Mouse (Mus musculus) c-Kit-positive CD71-negative TER-119-negative erythroid progenitor cells, embryonic 14.5 days (primary cell): ENCODE results near the gene Cdyl.

Experiments used
- DNase-seq: peaks from one replicate; pipeline ENCODE4 v3.0.0-alpha.2; 2013; ENCODE audit warnings: low read depth

Gene Cdyl

DNA sequence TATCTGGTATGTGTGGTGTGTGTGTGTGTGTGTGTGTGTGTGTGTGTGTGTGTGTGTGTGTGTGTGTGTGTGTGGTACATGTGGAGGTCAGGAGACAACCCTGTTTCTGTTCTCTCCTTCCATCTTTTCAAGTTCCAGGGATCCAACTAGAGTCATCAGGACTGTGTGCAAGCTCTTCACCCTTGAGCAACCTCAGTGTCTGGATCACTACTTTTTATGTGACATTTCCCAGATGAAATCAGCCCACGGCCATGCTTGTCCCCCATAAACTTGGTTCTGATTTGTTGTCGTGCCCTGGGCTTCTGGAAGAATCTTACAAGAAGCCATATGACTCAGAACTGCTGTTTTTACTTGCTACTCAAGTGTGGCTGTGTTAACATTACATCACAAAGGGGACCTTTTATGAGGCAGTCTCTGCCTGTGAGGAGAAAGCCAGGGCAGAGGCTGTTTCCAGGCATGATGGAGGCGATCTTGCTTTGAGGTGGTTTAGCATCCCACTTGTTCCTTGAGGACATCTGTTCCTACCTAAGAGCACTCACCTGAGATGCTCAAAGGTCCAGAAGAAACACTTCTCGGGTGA is at the start of gene Cdyl:
Cdyl (plus strand) TSS at position 428 of the 580 bp plus-strand sequence.
- DNase-seq = no peak

DNA sequence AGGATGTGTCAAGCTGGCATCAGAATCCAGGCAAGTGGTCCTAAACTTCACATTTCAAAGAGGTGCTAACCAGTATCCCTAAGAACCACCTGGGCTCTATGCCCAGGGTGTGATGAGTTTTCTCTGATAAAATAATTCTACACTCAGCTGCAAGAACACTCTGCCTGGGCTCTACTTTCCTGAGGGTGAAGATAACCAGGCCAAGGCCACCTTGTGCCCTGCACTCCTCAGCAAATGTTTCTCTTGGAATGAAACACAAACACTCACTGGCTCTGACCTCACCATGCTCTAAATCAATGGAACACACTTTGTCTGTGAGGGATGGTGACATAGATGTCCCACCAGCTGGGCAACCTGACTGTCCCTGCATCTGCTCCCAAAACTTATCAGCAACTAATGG is 48.9 kb upstream of the Cdyl start:
- DNase-seq = no peak

DNA sequence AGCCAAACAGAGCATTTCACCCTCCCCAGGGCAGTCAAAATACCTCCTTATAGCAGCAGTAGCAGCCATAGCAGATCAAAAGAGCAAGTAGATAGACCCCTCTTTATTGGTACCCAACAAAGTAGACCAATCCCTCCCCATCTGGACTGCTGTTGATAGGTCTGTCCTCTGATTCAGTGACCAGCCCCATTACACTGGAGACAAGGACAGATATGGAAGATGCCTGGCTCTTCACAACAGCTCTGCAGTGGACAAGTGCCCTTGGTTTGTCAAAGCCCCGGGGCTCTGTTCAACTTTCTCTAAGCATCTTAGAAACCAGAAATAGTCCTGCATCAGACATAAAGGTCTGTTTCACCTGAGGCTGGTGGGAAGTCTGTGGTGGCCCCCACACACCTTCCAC is 47.1 kb upstream of the Cdyl start:
- no peak for DNase-seq

DNA sequence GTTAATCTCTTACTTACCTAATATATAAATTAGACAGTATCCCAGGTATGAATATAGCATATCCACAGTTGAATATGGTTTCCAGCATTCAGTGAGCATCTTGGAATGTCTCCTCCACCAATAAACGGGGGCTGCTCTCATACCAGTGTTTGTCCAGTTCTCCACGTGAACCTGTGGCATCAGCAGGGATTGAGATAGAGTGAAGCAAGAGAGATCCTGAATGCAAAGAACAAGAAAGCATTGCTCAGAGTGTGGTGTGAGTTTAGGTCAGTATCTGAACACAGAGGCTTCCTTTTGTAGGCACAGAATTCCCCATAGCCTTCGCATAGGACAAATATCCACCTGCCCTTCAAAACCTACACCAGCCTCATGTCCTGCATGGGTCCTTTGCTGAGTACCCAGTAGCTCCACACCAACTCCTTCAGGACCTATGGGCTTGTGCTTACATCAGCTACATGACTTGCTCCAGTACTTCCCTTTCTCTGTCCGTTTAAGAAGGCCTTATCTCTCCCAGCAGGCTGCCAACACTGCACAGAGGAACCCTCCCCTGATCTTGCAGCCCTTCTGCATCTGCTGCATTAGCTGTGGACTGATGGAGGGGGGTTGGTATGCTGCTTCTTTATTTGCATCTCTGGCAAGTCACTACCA is 44.7 kb upstream of the Cdyl start:
- peak; percentile 29 for DNase-seq

DNA sequence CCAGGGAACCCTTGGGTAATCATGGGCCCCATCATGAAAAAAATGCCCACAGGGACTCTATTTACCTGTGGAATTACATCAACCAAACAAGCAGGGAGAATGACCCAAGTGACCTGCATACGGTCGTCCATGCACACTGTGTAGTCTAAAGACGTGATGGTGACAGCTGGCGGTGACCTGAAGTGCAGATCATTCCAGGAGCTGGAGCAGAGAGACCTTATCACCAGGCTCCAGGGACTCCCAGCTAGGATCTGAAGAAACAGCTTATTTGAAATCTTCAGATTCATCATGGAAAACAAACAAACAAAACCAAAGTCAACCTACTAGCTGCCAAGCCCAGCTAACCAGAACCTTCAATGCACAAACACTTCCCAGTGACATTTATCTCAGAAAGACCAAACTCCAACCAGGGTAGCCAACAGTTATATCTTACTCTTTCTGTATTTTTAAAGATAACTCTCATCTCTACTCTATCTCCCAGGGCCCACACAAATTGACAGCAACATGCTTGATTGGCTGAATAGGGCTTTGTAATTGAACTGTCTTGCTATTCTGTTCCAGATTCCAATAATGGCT is 43.0 kb upstream of the Cdyl start:
- no peak for DNase-seq

DNA sequence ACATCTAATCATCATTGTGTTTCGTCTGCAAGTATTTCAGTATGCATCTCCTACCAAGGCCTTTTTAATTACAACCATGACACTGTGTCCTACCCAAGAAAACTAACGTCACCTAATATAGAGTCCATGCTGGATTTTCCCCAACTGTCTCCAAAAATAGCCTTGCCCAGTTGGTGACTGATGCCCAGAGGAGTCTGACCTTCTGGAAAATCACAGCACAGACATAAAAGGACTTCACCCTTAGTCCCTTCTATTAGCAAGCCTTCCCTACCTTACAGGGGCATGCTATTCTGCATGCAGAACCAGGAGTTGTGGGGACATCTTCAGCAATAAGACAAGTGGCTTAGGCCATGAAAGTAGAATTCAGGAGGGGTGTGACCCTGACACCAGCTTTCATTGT is 40.3 kb upstream of the Cdyl start:
- DNase-seq = no peak

DNA sequence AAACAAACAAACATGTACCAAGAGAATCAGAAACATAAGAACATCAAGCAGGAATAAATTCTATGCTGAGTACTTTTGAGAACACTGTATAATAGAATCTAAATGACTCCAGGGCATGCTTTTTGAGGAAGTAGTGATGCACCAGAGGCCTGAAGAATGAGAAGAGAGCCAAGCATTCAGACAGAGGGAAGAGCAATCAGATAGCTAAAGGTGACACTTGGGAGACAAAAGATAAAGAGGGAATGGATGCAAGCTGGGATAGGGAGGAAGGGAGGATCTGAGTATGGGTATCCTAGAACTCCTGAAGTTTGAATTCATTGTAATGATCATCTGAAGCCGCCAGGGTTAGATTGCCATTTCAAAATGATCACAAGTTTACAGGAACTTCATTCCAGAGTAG is 38.9 kb upstream of the Cdyl start:
- DNase-seq = no peak

DNA sequence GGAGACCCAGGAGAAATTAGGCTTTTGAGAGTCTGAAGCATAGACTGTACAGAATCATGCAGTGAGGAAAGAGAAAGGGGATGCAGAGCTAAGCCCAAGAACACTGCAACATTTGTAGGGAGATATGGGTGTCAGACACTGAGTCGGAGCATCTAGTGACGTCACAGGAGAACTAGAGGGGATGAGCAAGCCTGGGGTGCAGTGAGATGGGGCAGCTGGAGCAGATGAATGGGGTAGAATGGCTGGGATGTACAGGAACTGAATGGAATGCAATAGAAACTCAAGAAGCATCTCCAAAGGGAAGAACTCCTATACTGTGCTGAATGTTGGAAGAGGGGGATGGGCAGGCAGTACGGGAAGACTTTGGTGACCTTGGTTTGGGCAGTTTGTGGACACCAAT is 34.8 kb upstream of the Cdyl start:
- DNase-seq = no peak

DNA sequence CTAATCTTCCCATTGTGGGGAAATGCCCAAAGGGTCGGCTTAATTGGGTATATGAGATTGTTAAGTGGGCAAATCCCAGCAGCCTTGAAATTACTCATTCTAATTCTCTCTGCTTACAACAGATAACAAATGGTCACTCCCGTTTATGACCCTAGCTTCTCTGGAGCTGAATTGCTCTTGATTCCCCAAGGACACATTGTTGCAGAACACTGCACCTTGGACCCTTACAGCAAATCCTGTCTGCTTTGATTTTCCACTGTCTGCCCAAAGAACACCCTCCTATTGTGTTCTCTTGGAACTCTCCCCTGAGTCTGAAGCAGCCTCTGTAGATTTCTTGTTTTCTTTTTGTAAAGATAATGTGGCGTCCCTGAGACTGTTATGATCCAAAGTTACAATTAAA is 34.1 kb upstream of the Cdyl start:
- DNase-seq = no peak

DNA sequence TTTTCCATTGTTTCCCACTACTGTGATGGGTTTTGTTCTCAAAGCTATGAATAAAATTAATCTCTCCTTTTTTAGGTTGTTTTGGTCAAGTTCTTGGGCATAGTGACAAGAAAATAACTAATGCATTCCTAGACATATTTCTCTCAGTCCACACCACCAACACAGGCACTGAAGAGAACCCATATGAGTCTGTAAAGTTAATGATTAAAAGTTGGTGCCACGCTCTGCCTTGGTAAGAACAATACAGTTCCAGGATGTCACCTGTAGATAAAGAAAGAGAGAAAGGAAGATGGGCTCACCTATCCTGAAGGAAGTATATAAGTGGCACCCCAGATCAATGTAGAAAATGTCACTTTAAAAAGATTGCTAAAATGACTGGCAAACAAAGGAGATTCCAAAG is 32.3 kb upstream of the Cdyl start:
- no peak for DNase-seq

DNA sequence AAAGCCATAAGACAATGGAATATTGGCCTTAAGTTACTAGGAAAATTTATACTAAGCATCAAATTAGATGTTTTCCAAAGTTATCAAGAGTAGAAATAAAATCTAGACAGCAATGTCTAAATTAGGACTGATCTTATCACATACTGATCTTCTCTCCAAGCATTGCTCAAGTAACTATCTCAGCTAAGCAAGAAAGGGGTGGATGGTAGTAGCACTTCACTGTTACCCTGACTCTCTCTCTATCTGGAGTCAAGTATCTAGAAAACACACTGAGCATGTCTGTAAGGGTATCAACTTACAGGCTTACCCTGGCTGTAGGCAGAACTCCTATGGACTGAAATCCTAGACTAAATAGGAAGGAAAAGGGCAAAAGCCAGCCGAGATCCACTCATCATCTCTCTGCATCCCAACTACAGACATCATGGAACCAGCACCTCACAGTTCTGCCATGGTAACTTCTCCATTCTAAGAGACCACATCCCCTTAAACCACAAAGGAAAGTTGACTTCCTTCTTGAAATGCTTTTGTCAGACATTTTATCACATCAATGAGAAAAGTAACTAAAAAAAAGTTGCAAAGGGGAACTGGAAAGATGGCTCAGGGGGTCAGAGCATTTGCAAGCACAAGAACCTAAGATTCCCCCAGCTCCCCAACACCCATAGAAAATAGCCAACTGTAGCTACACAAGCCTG is 12.4 kb upstream of the Cdyl start:
- peak; percentile 32 for DNase-seq

DNA sequence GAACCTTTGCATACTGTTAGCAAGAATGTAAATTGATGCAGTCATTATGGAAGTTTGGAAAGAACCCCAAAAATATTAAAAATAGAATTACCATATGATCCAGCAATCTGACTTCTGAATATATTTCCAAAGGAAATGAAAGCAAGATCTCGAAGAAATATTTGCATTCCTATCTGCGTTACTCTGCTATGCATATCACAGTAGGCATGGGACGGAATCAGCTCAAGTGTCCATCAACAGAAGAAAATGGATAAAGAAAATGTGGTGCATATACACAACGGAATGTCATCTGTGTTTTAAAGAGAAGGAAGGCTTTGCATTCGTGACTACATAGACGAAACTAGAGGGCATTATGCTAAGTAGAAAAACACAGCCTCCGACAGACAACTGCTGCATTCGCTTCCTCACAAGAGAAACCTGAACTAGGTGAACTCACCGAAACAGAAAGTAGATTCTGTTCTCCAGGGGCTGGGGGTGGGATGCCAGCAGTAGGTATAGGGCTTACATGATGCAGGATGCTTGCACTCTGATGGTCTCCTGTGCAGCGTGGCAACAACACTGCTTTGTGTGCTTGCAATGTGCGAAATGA is 9.3 kb upstream of the Cdyl start:
- no peak for DNase-seq

DNA sequence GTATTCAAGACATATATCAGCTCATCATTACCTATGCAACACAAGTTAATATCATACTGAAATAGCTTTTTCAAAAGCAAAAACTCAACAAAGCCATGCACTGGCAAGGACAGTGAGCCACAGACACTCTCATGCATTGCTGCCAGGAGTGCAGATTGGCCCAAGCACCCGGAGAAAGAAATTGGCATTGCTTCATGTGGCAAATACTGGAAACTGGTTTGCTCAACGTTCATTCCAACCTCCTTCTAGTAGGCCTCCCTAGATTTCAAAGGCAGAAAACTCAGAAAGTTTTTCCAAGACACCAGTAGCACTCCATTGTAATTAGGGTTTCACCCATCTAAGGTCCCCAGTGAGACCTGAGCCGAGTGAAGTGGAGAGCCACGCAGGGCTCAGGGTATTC is 6.8 kb upstream of the Cdyl start:
- DNase-seq = no peak

DNA sequence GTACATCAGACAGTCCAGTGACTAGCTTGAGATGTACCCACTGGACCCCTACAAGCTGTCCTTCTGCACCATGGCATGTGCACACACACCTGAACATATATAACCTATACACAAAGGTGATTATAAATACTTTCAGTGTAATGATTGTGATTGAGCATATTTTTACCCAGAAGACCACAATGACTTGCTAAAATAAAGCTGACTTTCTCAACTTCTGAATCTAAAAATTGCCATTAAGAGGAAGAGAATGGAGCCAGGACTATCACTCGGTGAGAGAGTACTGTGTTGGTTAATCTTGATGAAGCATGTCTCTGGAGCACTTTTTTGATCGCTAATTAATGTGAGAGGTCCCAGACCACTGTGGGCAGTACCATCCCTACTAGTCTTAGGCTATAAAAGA is 2.8 kb upstream of the Cdyl start:
- no peak for DNase-seq

DNA sequence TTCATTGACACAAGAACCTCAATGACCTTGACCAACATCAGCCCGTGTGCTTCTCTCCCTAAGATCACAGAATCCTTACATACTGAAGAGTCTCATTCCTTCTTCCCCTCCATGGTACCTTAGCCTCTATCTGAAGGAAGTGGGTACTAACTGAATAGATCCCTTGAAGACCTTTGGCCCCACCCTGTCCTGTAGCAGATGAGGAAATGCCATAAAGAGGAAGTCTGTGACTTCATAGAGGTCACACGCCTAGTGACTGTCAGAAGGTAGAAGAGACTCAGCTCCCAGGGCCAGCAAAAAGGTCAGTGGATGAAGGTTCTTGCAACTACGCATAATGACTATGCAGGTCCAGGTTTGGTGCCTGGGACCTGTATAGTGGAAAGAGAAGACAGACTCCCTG is 5.8 kb downstream of the Cdyl start:
- peak; percentile 23 for DNase-seq

DNA sequence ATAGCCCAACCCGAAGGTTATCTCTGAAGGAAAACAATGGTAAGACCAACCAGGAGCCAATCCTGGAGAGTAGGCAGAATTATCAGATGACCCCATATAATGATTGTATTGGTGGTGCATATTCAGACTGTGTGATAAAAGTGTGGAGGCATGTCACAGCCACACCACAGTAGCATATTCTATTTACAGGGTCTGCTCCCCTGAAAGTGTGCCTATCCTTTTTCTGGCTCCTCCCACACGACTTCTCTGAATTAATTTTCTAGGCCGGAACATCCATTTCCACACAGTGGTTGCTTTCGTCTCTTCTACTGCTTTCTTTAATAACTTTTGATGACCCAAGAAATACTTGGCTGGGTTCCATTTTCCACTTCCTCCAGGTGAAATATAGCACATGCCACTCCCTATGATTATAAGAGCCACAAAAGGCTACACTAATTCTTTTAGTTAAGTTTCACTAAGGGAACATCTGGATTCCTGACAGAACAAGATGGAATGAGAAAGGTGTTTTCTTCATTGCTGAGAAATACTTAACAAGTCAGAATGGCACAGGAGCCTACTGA is 10.4 kb downstream of the Cdyl start:
- DNase-seq = no peak

DNA sequence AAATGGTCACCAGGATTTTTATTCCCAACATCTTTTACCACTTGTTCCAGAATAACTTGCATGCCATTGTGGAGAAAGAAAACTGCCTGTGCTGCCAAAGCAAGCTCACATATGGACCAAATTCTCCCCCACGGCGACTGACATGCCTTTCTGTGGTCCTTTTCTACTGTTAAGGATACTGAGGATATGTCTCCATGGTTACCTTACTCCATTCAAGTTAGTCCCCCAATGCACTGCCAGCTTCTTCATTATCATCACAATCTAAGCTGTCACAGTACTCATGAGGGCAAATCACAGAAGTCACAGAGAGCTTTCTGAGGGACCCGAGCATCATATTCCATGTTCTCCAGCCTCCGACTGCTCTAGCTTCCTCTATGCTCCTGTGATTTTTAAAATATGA is 11.2 kb downstream of the Cdyl start:
- no peak for DNase-seq

DNA sequence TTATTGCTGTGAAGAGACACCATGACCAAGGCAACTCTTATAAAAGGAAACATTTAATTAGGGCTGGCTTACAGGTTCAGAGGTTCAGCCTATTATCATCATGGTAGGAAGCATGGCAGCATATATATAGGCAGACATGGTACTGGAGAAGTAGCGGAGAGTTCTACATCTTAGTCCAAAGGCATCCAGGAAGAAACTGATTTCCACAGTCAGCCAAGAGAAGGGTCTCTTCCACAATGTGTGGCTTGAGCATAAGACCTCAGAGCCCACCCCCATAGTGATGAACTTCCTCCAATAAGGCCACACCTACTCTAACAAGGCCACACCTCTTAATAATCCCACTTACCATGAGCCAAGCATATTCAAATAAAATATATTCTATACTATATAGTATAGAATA is 17.3 kb downstream of the Cdyl start:
- no peak for DNase-seq

DNA sequence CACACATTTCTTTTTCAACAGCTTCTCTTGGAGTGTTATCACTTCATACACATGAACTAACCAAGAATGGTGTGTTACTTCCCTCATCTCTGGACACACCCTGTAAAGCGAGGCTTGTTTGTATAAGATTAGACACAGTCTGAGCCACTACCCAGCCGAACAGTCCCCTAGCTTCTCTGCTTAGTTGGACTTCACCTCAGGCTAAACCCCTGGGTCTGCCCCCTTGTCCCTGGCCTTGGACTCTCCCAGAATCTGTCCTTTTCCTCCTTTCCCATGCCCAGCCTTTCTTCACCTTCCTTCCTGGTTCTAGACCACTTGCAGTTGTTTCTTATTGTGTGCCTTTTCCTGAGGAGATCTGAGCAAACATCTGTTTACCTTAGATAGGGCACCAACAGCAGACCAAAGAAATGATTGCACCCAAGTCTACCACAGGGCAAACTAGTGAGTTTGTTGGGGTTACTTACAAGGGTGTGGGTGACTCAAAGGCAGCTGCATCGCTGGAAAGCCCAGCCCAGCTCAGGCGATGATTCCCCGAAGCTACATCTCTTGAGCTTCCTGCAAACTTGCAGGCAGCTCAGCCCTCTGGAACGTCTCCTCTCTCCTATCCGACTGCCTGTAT is 17.9 kb downstream of the Cdyl start:
- peak; percentile 35 for DNase-seq

DNA sequence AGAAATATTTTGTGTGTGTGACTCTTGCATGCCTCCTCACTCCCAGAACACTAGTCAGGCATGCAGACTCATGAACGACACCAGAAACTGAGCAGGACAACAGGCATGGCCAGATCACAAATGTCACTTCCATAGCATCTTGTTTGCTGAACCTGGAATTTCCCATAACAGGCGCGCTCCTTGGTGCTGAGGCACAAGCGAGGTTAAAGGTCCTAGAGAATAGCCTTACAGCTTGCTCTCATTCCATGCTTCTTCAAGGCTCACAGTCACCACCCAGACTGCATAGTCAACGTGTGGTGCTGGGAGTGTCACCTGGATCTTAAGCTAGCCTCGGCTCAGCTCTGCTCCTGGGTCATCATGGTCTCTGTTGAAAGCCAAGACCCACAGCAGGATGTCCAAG is 19.1 kb downstream of the Cdyl start:
- DNase-seq = no peak

DNA sequence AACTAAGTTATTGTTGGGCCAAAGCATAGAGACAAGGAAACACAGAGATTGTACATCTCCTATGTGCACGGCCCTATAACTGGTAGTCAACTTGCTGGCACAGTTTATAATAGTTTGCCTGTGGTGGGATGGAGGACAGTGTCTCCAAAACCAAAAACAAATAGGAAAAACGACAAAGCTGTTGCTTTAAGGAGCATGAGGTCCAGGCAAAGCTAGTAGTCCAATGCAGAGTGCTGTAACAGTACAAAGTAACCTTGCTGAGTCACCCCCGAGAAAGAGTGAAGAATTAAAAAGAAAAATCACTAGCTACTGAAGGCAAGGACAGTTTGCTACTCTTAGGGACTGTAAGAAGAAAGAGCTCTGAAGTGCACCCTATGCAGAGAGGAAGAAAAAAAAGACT is 21.7 kb downstream of the Cdyl start:
- DNase-seq = no peak

DNA sequence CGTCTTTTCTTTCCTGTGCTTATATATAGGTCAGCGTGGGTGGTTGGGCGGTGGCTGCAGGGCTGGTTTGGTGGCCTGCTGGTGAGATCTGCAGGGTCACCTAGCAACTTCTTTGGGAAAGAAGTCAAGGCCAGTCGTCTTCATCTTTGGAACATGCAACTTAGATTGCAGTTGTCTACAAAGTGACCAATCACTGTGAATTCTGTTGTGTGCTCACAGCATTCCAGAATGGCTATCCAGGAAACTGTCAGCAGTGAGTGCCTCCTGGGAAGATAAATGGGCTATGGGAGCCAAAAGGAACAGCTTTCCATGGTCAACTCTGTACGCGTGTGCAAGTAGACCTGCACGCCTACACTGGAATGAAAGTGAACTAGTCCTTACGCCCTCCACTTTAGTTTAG is 26.6 kb downstream of the Cdyl start:
- no peak for DNase-seq
